Mouse (Mus musculus) adrenal gland, adult (tissue): ENCODE data around the gene Rhou.

ENCODE experiments used
- DNase-seq, 2 experiments: peaks; one replicate each; pipeline ENCODE4 v3.0.0; 2022 to 2023; ENCODE audit warnings: low spot score in 1 of 2; ENCODE audit not compliant: inconsistent age in 2 of 2

Rhou gene

DNA sequence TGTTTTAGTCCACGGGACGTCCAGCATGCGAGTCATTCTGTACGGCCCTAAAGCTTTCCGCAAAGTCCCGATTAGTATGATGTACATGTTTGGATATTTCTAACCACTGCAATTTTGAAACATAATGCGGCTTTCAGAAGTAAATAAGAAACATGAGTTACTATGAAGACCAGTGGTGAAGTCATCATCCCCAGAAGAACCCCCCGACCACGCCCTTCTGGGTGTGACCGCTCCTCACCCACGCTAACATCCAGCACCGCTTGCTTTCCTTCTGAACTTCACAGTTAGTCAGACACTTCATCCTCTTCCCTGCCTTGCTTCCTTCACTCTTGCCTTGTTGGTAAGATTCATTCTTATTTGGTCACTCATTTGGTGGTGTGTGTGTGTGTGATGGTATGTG, 4.2 kb upstream of the Rhou start:
- DNase-seq: no peak

DNA sequence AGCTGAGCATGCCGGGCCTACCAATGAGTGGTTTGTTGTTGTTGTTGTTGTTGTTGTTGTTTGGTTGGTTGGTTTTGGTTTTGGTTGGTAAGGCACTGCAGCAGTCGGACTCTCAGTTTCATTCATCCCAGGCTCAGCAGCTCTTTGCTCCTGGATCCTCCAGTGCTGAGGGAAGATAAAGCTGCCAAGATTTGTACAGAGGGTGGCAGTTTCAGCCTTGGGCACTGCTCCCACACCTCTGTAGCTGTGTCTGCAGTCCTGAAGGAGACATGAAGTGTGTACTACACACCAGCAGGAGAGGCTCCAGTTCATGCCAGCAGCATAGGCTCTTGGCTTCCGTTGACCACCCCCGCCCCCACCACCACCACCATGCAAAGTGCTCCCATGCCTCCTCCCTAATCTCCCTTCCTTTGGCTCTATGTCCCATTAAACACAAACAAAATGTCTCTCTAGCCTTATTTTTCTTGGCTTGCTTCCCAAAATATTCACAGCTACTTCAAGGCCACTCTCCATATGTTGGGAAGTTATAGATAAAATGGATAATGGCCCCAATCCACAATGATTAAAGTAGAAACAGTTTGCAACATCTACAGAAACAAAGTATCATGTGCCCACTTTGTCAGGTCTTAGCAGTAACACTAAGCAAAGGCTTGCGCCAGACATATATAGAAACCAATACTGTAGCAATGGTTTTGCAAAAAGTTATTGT, 2.2 kb upstream of the Rhou start:
- peak in 1 of 2 experiments; percentile 53 for DNase-seq

DNA sequence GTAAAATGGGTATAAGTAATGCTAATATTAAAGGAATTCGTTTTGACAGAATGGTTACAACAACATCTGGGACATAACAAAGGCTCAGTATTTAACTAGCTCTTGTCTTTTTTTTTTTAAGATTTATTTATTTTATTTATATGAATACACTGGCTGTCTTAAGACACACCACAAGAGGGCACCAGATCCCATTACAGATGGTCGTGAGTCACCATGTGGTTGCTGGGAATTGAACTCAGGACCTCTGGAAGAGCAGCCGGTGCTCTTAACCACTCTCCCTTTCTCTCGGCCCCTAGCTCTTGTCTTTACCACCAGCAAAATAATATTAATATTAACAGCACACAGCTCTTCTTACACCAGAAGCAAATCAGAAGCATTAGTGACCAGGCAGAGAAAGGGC, 1.1 kb upstream of the Rhou start:
- peak in 1 of 2 experiments; percentile 43 for DNase-seq

DNA sequence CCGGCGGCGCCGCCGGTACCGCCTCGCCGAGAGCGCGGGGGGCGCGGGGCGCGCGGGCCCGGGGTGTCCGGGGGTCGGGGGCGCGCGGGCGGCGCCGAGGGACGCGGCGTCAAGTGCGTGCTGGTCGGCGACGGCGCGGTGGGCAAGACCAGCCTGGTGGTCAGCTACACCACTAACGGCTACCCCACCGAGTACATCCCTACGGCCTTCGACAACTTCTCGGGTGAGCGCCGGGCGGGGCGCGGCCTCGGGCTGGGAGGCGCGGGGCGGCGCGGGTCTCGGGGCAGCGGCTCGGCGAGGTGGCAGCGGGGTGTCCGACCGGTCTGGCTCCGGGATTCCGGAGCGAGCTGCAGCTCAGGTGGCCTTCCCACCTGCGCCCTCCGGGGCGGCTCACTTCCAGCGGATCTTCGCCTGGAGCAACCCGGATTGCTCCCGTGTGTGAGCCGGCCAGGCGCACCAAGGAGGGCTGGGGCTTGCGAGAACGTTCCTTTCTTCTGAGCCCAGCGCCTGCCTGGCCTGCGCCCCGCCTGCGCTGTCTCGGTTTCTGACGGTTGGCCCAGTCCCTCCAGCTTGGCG, 353 bp downstream of the Rhou start:
- peak; percentile 77 to 91 for DNase-seq

DNA sequence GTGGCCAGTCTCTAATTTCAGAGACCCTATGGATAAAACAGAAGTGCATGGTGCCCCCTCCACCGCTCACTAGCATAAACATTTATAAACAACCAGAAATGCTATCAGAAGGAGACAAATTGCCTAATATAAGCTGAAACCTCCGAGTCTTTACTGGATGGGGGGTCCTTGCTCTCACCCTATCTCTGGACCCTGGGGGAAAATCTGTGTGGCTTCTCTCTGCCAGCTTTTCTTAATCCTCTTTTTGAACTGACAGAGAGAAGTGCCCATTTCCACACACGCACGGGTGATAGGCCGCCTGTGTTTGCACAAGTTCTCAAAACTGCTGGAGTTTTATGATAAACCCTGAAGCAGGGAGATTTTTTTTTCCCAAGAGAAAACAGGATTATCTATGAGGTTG, 1.0 kb downstream of the Rhou start:
- DNase-seq: peak in 1 of 2 experiments; percentile 74

DNA sequence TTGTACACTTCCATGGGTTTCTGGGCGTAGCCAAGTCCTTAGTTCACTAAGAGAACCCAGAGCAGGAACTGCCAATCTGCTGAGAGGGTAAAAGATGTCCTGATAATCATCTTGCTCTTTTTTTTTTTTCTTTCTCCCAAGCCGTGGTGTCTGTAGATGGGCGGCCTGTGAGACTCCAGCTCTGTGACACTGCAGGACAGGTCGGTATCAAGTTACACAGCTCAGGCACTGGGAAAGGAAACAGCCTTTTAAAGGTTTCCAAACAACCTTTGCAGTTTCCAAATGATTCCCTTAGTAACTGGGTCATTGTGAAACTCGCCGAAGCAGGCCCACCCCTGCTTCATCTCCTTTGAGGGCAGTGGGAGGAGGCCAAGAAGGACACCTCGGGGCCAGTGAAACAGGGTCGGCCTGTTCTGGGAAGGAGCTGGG, 1.6 kb downstream of the Rhou start:
- DNase-seq: peak; percentile 40 to 81

DNA sequence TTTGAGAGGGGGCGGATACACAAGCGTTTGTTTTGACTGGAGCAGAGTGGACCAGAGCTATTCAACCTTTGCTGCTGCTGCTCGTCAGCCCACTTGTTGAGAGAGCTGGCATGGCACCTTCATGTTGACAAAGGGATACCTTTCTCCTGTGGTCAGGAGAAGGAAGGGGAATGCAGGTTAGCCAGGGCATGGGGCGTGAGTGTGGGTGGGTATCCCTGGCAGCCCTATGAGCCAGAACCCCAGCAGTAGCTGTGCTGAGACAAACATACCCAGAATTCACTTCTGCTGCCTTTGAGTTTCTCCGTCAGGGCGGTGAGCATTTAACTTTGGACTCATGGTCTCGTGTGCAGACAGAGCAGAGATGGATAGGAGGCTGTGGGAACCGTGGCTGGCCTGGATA, 4.1 kb downstream of the Rhou start:
- no peak for DNase-seq

DNA sequence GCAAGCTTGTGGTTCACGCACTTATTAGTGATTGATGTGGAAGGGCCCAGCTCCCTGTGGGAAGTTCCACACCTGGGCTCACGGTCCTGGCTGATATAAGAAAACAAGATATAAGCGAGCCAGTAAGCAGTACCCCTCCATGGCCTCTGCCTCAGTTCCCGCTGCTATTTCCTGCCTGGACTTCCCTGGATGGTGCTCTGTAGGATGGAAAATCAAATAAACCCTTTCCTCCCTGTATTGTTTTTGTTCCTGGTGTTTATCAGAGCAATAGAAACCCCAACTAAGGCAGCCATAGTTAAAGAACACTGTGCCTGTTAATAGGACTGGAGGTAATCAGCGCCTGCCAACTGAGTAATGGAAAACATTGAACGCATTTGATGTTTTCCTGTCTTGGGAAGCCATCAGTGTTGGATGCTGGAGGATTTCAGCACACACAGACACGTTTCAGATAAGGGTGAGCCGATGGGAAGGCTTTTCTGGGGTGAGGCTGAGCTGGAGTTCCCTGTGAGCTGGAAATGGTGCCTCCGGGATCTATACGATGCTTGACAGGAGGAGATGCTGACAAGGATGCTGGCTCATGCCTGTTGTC, 5.8 kb downstream of the Rhou start:
- DNase-seq: no peak

DNA sequence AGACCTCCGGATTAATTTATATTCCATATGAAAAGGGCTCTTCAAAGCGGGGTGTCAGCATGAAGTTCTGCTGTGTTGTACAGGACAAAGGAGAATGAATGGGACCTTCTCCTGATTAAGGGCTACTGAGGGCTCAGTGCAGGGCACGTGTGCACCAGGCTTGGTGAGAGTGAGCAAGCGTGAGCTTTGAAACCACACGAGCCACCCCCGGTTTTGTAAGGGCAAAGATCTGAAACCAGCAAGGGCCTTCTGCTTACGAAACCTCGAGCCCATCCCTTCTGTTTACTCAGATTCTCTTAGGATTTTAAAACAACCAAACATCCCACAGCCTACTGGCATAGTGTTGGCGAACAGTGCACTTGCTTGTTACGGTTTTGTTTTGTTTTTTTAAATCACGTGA, 7.8 kb downstream of the Rhou start:
- no peak for DNase-seq

DNA sequence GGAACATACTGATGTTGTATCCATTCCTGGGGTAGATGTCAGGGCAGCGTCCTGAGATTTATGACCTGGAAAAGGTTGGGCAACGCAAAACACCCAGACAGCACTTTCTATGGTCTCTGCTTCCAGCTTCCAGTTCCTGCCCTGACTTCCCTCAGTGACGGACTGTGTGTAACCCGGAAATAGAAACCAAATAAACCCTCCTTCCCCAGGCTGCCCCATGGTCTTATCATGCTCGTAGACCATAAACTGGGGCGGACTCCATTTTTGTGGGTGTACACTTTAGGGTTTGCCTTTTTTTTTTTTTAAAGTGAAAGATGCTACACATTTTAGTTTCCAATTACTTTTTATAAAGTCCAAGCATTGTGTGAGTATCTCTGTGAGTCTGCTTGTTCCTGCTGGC, 11.9 kb downstream of the Rhou start:
- DNase-seq: no peak

DNA sequence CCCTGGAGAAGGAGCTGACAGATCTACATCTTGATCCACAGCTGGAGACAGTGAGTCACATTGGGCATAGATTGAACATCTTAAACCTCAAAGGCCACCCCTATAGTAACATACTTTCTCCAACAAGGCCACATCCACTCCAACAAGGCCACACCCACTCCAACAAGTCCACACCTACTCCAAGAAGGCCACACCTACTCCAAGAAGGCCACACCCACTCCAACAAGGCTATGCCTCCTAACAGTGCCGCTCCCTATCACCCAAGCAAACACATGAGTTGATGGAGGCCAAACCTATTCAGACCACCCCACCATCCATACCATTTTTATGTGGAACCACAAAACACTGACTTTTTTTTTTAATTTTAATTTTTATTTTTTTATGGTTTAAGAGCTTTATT, 13.1 kb downstream of the Rhou start:
- no peak for DNase-seq

DNA sequence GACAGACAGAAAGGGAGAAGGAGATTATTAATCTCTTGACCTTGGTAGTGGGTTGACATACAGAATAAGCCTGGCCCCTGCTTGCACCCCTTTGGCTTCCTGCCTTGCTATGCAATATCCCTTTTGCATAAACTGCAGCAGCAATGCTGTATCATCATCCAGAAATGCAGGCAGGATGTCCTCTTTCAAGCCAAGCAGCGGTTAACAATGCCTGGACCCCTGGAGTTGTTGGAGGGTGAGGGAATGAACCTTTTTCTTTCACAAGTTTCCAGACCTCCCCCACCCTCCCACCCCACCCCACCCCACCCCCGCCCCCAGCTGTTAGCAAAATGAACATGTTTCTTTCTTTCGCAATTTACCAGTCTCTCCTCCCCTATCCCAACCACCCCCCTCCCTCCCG, 15.0 kb downstream of the Rhou start:
- no peak for DNase-seq

DNA sequence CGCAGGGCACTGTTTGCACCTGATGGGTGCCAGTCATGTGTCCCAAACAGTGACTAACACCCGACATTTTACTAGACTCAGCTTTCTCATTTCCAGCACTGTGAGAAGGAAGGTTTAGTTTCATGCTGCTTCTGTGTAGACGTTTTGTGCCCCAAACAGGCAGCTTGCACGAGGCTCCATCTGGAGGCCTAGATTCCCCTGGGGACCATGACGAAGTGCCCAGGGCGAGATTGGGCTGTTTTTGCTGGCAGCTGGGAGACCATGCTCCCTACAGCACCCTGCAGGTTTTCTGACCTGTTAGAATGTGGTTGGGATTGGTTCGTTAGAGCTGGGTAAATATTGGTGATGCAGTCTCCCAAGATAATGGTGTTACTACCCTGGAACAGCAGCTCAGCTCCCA, 17.0 kb downstream of the Rhou start:
- DNase-seq: no peak

DNA sequence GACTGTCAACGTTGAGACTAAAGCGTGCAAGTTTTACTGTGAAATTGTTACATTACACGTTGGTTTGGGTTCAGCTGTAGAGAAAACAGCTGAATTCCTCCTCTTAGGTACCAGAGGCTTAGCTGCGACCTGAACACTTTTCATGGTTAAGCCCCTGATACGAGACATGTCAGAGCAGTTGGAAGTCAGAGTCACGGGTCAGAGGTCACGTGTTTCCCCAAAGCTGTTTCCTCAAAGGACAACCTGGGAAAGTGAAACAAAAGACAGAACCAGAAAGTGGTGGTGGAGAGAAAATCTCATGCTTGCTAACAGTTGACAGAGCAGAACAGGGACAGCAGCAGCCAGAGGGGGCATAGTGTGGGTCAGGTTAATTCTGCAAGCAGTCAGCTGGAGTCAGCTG, 17.7 kb downstream of the Rhou start:
- DNase-seq: no peak

DNA sequence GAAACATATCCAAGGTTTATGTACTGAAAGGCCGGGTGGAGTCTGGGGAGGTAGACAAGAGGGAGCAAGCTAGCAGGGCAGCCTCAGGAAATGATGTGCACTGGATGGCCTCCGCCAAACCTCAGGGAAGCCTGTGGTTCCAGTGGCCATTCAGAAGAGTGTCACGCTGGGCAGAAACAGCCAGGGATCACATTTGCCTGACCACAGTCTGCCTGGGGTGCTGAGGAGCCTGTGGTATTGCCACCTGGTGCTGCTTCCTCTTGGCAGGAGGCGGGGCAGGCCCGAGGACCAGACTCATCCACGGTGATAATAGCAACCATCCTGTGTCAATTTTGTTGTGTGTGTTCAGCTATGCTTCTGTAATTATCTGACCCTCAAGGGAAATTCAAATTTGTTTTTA, 18.9 kb downstream of the Rhou start:
- no peak for DNase-seq

DNA sequence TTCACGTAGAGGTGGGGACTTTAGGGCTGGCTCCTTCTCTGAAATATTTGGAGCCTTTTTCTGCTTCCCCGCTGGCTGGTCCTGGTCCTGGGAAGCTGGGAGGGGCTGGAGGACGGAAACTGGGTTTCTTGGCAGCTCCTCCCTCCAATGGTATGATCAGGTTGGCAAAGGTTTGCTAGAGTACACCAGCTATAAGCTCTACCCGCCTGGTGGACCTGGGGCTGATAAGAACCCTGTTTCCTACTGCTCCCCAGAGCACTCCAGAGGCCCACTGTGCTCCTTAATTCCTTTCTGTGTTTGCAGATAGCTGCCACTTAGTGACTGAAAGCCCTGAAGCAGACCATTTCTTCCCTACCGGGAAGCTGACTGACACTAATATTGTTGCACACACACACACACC, 21.9 kb downstream of the Rhou start:
- DNase-seq: no peak

DNA sequence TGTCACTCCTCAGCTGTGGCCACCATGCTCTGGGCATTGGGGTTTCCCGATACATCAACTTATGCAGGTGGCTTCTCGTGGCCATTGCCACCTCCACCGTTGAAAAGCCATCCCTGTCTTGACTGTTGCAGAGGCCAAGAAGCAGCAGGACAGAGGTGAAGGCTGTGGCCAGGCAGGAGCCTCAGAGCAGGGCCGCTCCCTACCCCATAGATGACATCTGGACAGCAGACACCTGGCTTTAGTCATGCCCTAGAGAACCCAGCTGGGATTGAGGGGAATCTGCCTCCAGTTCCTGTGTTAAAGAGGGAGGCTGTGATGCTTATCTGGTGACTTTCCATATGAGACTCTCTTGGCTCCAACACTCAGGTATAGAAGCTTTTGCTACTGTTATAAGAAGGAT, 24.7 kb downstream of the Rhou start:
- no peak for DNase-seq

DNA sequence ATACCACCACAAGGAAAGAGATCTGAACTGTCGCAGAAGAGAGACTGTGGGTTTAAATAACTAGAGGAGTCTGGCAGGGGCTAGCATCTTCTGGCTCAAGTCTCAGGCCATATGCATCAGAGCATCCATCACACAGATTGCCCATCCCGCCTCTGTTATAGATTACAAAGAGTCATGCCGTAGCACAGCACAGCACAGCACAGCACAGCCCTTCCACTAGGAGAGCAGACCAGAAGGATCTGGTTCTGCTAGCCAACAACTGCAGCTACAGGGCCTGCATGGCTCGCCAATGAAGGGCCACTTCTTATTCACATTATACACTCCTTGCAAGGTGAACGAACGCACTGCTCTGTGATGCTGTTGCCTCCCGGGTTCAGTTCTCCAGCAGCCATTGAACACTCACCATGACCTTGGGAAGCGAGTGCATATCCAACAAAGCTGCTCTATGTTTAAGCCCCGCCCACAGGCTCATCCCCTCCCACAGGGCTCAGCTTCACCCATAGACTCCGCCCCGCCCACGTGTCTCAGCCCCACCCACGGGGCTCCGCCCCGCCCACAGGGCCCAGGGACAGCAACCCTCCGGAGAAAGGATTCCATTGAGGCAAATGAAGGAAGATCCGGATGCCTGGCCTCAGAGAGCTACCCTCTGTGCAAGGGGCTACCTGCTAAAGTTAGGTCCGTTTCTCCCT, 28.5 kb downstream of the Rhou start:
- DNase-seq: peak; percentile 31 to 62

DNA sequence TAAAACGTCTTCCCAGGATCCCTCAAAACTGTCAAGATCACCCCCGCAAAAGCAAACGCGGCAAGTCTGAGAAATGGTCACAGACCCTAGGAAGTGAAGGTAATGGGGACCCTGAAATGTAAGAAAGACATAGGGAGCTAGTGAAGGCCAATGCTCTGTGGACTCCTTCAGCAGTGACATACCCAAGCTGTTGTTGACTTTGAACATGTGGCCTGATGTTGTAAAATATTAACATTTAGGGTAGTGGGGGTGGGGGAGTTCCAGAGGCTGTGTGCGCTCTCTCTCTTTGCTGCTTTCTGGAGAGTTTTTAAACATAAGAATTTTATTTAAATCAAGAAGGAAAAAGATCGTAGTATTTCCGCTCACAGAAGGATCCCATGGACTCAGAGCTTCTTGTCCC, 29.6 kb downstream of the Rhou start:
- no peak for DNase-seq

DNA sequence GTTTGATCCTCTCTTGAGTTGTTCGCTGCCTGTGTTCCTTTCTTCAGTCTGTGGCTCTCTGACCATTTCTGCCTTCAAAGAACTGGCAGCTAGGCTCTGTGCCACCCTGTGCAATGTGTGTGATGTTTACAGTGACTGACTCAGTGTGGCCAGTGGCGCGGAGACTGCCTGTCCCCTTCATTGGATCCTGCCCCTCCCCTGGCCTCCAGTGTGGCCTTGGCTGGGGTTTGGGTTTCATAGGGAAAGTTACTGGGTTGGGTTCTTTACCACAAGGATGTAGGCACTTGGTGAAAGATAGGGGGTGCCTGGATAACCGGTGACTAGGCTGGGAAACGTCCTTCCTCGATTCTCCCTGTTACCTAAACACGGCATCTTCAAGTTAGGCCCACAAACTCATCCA, 31.1 kb downstream of the Rhou start:
- DNase-seq: peak; percentile 78 to 89

DNA sequence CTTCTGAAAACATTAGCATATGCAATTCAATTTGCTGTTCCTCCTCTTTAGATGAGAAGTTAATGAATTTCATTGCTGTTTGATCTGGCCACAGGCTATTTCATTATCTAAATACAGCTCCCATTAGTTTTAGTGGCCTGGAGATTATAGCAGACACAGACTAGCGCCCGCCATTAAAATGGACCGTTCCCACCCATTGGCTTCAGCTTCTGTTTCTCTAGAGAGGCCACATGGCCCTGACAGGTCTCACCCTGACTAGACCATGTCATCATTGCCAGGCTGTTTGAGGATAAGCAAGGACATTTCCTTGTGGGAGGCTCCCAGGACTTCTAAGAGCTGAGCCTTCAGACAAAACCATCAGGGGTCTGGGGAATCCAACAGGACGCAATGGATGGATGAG, 31.7 kb downstream of the Rhou start:
- peak; percentile 23 to 66 for DNase-seq

DNA sequence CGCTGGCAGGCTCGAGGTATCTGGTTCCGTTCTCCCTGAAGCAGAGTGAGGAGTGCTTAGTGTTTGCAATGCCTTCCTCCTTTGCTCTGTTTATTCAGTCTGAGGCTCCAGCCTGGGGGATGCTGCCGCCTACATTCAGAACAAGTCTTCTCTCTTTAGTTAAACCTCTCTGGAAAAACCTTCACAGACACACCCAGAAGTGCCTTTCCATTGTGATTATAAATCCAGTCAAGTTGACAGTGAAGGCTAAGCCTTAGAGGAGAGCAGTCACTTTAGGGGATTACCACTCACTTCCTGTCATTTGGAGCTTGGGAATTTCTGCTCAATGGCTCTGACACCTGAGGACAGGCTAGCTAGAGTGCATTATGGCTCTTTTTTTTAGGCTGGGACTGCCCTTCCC, 34.1 kb downstream of the Rhou start:
- DNase-seq: no peak
